Mouse (Mus musculus): ENCODE measurements around the gene Prune1. TPM values are rescaled to one million over a fixed set of nuclear protein-coding genes. Genes with fewer than 3 reads are reported as not detected.

The Prune1 gene
- polyA plus RNA-seq, 1 experiment from 2014 or later: 84.3 TPM

Other genes with a start within 250 kb of the Prune1 start
- gene Psmd4, start 239.5 kb downstream of the Prune1 start, polyA plus RNA-seq (2015; fragmentation: Nextera tagmentation; extraction: Ambion mirVana): 253 and 254 TPM in 2 replicates
- 15.0 and 17.0 TPM in 2 replicates for gene Pip5k1a, start 175.1 kb downstream of the Prune1 start, polyA plus RNA-seq (2015; fragmentation: Nextera tagmentation; extraction: Ambion mirVana)
- gene Vps72, start 171.1 kb downstream of the Prune1 start, polyA plus RNA-seq (2015; fragmentation: Nextera tagmentation; extraction: Ambion mirVana): 170 and 184 TPM in 2 replicates
- gene Tmod4, start 157.6 kb downstream of the Prune1 start, polyA plus RNA-seq (2015; fragmentation: Nextera tagmentation; extraction: Ambion mirVana): 1.1 TPM in 2 replicates
- 79.5 and 79.8 TPM in 2 replicates for gene Scnm1, start 148.1 kb downstream of the Prune1 start, polyA plus RNA-seq (2015; fragmentation: Nextera tagmentation; extraction: Ambion mirVana)
- 53.8 and 57.6 TPM in 2 replicates for gene Lysmd1, start 148.0 kb downstream of the Prune1 start, polyA plus RNA-seq (2015; fragmentation: Nextera tagmentation; extraction: Ambion mirVana)
- 2.6 and 3.2 TPM in 2 replicates for gene Tnfaip8l2, start 139.7 kb downstream of the Prune1 start, polyA plus RNA-seq (2015; fragmentation: Nextera tagmentation; extraction: Ambion mirVana)
- gene Sema6c, start 121.6 kb downstream of the Prune1 start, polyA plus RNA-seq (2015; fragmentation: Nextera tagmentation; extraction: Ambion mirVana): 18.9 and 20.9 TPM in 2 replicates
- 2.4 and 3.0 TPM in 2 replicates for gene Gabpb2, start 64.2 kb downstream of the Prune1 start, polyA plus RNA-seq (2015; fragmentation: Nextera tagmentation; extraction: Ambion mirVana)
- gene Cdc42se1, start 53.3 kb downstream of the Prune1 start, polyA plus RNA-seq (2015; fragmentation: Nextera tagmentation; extraction: Ambion mirVana): 46.6 and 50.9 TPM in 2 replicates
- gene Mllt11, start 49.9 kb downstream of the Prune1 start, polyA plus RNA-seq (2015; fragmentation: Nextera tagmentation; extraction: Ambion mirVana): 336 and 438 TPM in 2 replicates
- 0.21 and 0.24 TPM in 2 replicates for gene Gm128, start 40.5 kb downstream of the Prune1 start, polyA plus RNA-seq (2015; fragmentation: Nextera tagmentation; extraction: Ambion mirVana)
- 0.30 TPM in 1 of 2 replicates, not detected in the other for gene Bnipl, start 30.9 kb downstream of the Prune1 start, polyA plus RNA-seq (2015; fragmentation: Nextera tagmentation; extraction: Ambion mirVana)
- 42.3 and 42.5 TPM in 2 replicates for gene Mindy1, start 731 bp downstream of the Prune1 start, polyA plus RNA-seq (2015; fragmentation: Nextera tagmentation; extraction: Ambion mirVana)
- 0.23 and 0.34 TPM in 2 replicates for gene Anxa9, start 25.1 kb upstream of the Prune1 start, polyA plus RNA-seq (2015; fragmentation: Nextera tagmentation; extraction: Ambion mirVana)
- gene Cers2, start 32.7 kb upstream of the Prune1 start, polyA plus RNA-seq (2015; fragmentation: Nextera tagmentation; extraction: Ambion mirVana): 89.6 and 101 TPM in 2 replicates
- 42.3 and 43.3 TPM in 2 replicates for gene Setdb1, start 75.1 kb upstream of the Prune1 start, polyA plus RNA-seq (2015; fragmentation: Nextera tagmentation; extraction: Ambion mirVana)
- gene 4930558C23Rik, start 120.8 kb upstream of the Prune1 start, polyA plus RNA-seq (2015; fragmentation: Nextera tagmentation; extraction: Ambion mirVana): not detected in 2 replicates
- gene Arnt, start 152.3 kb upstream of the Prune1 start, polyA plus RNA-seq (2015; fragmentation: Nextera tagmentation; extraction: Ambion mirVana): 18.4 and 18.8 TPM in 2 replicates
- 5.7 and 10.8 TPM in 2 replicates for gene Ctsk, start 217.2 kb upstream of the Prune1 start, polyA plus RNA-seq (2015; fragmentation: Nextera tagmentation; extraction: Ambion mirVana)
- gene Ctss, start 244.7 kb upstream of the Prune1 start, polyA plus RNA-seq (2015; fragmentation: Nextera tagmentation; extraction: Ambion mirVana): 10.4 and 11.6 TPM in 2 replicates

Measured in midbrain, embryonic 16.5 days (tissue).